Mouse (Mus musculus) forebrain, embryonic 13.5 days (tissue): Measurements from ENCODE around the gene Hbp1. TPM values are rescaled to one million over a fixed set of nuclear protein-coding genes. Genes with fewer than 3 reads are reported as not detected.

Experiments used
- ATAC-seq: fragments of 200-750 bp; cut with Nextera tagmentation; 2 replicates; pipeline ENCODE4 v1.8.0; 2017
- H3K27ac ChIP-seq: fragments of 300-500 bp; sonication (generic); 2 replicates; pipeline ENCODE4 v1.5.1; 2015; ENCODE audit warnings: inconsistent platforms, mild to moderate bottlenecking, moderate library complexity
- H3K27me3 ChIP-seq: fragments of 300-500 bp; sonication (generic); 2 replicates; pipeline ENCODE4 v1.6.1; 2015; ENCODE audit warnings: mild to moderate bottlenecking, inconsistent platforms
- H3K36me3 ChIP-seq: fragments of 300-500 bp; sonication (generic); 2 replicates; pipeline ENCODE4 v1.6.1; 2015; ENCODE audit warnings: mild to moderate bottlenecking, inconsistent platforms; ENCODE audit not compliant: poor library complexity, severe bottlenecking
- H3K4me1 ChIP-seq: fragments of 300-500 bp; sonication (generic); 2 replicates; pipeline ENCODE4 v1.6.1; 2015; ENCODE audit warnings: inconsistent platforms
- H3K4me2 ChIP-seq: fragments of 300-500 bp; sonication (generic); 2 replicates; pipeline ENCODE4 v1.6.1; 2015; ENCODE audit warnings: inconsistent platforms, mild to moderate bottlenecking, moderate library complexity
- H3K4me3 ChIP-seq: fragments of 300-500 bp; sonication (generic); 2 replicates; pipeline ENCODE4 v1.5.1; 2015; ENCODE audit warnings: mild to moderate bottlenecking, inconsistent platforms
- H3K9ac ChIP-seq: fragments of 300-500 bp; sonication (generic); 2 replicates; pipeline ENCODE4 v1.6.1; 2015; ENCODE audit warnings: mild to moderate bottlenecking, inconsistent platforms
- H3K9me3 ChIP-seq: fragments of 300-500 bp; sonication (generic); replicated peaks from 2 replicates; pipeline ENCODE4 v1.6.1; 2016; ENCODE audit warnings: inconsistent platforms
- WGBS: fragments of 180-500 bp; shearing (Covaris S2); methylation state at CpG from one replicate; pipeline ENCODE4 v1.1.7; 2015; 5-methylcytosine and 5-hydroxymethylcytosine counted together
- polyA plus RNA-seq: library from polyadenylated mRNA; unstranded; fragments of >200 nt; fragmentation: Nextera tagmentation; extraction: Ambion mirVana; gene quantifications from 2 replicates; pipeline ENCODE4 v1.2.1, GENCODE M21; 2015

Gene Hbp1
- polyA plus RNA-seq, 1 experiment from 2014 or later: 85.8 TPM

DNA sequence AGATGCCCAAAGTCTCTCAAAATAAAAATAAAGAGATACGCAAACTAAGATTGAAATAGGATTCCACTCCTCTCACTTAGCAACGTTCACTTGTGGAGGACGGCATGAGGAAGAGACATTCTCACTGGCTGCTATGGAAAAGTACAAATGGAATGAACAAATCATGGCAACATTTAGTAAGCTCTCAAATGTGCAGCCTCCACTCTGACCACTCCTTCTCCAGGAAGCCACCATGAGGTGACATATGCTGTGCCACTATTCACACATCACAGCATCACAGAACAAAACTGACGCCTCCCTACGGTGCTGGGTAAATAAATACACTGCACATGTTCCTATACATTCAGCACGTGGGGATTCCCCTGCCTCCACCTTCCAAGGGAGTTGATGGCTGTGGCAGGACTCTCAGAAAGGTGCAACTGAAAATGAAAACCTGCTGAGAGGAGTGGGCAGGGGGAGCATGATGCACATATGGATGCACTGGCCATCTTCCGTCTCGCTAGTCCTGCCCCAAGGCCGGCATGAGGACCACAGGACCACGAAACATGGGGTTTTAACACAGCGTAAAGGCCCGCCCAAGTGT, 27.4 kb upstream of the Hbp1 start:
- 71% methylated on average over 12 of the region's 12 CpGs for WGBS
- Histone ChIP-seq H3K9ac (no peak overlapping the region), H3K27me3 (no peaks in the 10 kb centered on the region), H3K9me3 (no peaks in the 10 kb centered on the region), H3K4me2 (no peak overlapping the region), H3K36me3 (no peaks in the 10 kb centered on the region), H3K27ac (no peak overlapping the region), H3K4me1 (peaks cover 14% of the 10 kb centered on the region), H3K4me3 (no peak overlapping the region)
- no peak for ATAC-seq

DNA sequence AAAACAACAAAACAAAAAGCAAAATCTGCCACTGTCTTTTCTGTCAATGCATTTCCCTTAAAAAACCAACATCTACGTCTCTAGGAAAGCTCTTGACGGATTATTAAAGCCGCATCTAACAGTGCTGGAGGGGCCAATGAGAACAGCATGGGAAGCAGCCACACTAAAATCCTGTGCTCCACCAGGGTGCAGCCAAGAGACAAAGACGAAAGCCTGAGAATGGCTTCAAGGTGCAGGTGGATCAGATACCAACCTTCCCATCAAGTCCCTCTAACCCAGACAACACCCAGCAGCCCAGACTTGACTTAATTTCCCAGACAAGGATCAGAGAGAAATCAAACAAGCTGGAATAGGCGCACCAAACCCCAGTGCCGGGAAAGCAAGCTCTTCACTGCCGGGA, 26.2 kb upstream of the Hbp1 start:
- Histone ChIP-seq H3K27me3 (no peaks in the 10 kb centered on the region), H3K36me3 (peaks cover 1% of the 10 kb centered on the region; the same call in 1 of the 2 replicates), H3K9ac (no peak overlapping the region), H3K4me3 (no peak overlapping the region), H3K4me2 (no peak overlapping the region), H3K9me3 (no peaks in the 10 kb centered on the region), H3K4me1 (peaks cover 14% of the 10 kb centered on the region), H3K27ac (no peak overlapping the region)
- WGBS: 58% methylated on average over 7 of the region's 7 CpGs
- no peak for ATAC-seq

DNA sequence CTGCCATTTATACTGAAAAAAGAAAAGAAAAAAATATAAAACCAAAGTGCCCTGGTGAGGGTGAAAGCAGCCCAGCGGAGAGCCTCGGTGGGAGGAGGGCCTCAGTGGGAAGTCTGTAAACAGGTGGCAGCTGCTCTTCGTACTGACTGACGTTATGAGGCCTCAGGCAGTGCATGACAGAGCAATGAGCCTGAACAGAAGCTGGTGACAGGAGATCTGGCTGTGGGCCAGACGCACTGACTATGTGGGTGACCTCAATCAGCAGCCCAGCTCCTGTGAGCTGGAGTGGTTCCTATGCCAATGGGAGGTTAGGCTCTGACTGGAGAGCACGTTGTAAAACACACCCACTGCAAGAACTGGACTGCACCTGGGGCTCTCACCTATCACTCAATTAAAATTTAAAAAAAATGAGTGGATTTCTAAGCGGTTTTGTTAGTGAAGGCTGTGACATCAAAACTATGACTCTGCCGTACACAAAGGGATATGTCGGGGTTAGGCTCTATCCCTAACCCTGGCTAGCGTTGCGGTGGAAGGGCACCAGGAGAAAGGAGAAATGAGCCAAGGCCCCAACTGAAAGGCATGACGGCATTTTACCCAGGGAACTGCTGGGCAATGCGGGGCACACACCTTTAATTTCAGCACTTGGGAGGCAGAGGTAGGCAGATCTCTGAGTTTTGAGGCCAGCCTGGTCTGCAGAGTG, 23.3 kb upstream of the Hbp1 start:
- peaks cover 11% of the 10 kb centered on the region; the same call in 1 of the 2 replicates for H3K36me3 ChIP-seq
- no peak overlapping the region for H3K4me3 ChIP-seq
- H3K4me2 ChIP-seq: no peak overlapping the region
- peak overlapping the region; percentile 48 for H3K27ac ChIP-seq
- H3K9me3 ChIP-seq: no peaks in the 10 kb centered on the region
- no peak overlapping the region for H3K9ac ChIP-seq
- peaks cover 14% of the 10 kb centered on the region for H3K4me1 ChIP-seq
- 41% methylated on average over 13 of the region's 13 CpGs for WGBS
- ATAC-seq: peak; percentile 96
- H3K27me3 ChIP-seq: no peaks in the 10 kb centered on the region

DNA sequence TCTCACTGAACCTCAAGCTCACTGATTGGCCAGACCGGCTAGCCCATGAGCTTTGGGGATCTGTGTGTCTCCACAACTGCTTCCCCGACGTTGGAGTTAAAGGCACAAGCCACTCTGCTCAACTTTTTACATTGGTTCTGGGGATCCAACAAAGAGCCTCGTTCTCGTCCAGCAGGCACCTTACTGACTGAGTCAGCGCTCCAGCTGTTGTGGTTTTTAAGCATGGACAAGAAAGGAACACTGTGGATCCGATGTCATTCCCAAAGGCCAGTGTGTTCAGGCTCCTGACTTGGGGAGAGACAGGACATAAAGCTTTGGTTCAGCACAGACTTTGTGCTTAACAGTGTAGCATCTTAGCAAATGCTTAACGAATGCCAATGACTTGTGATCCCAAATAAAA, 21.2 kb upstream of the Hbp1 start:
- Histone ChIP-seq H3K36me3 (peaks cover 11% of the 10 kb centered on the region; the same call in 1 of the 2 replicates), H3K4me3 (no peak overlapping the region), H3K4me2 (no peak overlapping the region), H3K9me3 (no peaks in the 10 kb centered on the region), H3K27ac (no peak overlapping the region), H3K9ac (no peak overlapping the region), H3K27me3 (no peaks in the 10 kb centered on the region), H3K4me1 (peaks cover 11% of the 10 kb centered on the region; the same call in 1 of the 2 replicates)
- 83% methylated on average over 8 of the region's 8 CpGs for WGBS
- ATAC-seq: no peak

DNA sequence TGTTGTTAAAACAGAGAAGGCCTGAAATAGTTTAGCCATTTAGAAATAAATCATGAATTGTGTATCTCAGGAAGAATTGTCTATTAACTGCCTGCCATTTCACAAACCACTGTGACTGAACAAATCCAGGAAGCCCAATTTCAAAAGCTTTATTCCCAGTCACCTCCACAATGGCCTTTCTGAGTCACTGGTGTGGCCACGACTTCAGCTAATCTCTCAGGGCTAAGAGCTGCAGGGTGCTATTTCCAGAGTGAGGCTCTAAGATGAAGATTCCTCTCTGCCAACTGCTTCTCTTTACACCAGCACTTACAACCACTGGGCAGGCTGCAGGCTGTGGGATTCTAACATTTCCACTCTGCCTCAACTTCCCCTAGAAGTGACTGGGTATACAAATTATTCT, 18.8 kb upstream of the Hbp1 start:
- peaks cover 12% of the 10 kb centered on the region; the same call in 1 of the 2 replicates for H3K36me3 ChIP-seq
- no peak overlapping the region for H3K4me2 ChIP-seq
- ATAC-seq: no peak
- no peak overlapping the region for H3K9ac ChIP-seq
- H3K4me1 ChIP-seq: peaks cover 11% of the 10 kb centered on the region; the same call in 1 of the 2 replicates
- H3K9me3 ChIP-seq: no peaks in the 10 kb centered on the region
- no peaks in the 10 kb centered on the region for H3K27me3 ChIP-seq
- no peak overlapping the region for H3K4me3 ChIP-seq
- no peak overlapping the region for H3K27ac ChIP-seq
- WGBS: 7% methylated on average over 1 of the region's 1 CpGs

DNA sequence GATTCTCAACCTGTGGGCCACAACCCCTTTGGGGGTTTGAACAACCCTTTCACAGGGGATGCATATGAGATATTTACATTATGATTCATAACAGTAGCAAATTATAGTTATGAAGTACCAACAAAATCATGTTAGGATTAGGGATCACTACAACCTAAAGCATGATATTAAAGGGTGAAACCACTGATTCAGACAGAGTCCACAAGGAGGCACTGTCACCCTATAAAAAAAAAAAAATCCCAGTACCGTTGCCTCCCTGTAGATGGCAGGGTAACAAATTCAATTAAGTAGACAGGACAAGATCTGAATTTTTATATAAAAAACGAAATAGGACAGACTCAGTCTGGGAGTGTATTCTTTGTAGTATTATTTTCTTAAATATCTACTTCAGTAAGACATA, 17.2 kb upstream of the Hbp1 start:
- H3K36me3 ChIP-seq: peaks cover 18% of the 10 kb centered on the region; the same call in 1 of the 2 replicates

DNA sequence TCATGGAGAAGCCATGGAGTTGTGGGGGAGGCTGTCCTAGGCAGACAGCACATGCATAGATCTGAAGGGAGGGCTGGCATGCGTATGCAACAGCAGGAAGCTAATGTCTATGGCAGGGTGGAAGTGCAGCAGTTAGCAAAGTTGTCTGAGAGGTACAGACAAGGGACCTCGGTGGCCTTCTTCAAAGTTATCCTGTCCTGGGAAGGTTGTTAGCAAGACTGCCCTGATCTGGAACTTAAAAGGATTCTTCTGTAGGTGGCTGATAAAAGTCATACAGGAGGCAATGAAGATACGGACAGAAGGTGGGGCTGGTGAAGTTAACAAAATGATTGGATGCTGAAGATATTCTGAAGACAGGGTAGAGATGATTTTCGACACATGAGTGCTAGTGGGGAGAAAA, 16.1 kb upstream of the Hbp1 start:
- Histone ChIP-seq H3K27ac (no peak overlapping the region), H3K9me3 (no peaks in the 10 kb centered on the region), H3K4me1 (0 out of 2 replicates have a peak, but pooled peaks cover 4% of the 10 kb centered on the region), H3K9ac (no peak overlapping the region), H3K4me2 (no peak overlapping the region), H3K36me3 (peaks cover 17% of the 10 kb centered on the region; the same call in 1 of the 2 replicates), H3K4me3 (no peak overlapping the region), H3K27me3 (no peaks in the 10 kb centered on the region)
- ATAC-seq: no peak
- 84% methylated on average over 4 of the region's 4 CpGs for WGBS

More for the DNA sequence above, 17.2 kb upstream of the Hbp1 start:
- ATAC-seq: peak; percentile 55
- Histone ChIP-seq H3K9me3 (no peaks in the 10 kb centered on the region), H3K9ac (no peak overlapping the region), H3K4me3 (no peak overlapping the region), H3K4me2 (no peak overlapping the region), H3K4me1 (0 out of 2 replicates have a peak, but pooled peaks cover 4% of the 10 kb centered on the region), H3K27me3 (no peaks in the 10 kb centered on the region), H3K27ac (no peak overlapping the region)
- WGBS: 6% methylated on average over 2 of the region's 2 CpGs

DNA sequence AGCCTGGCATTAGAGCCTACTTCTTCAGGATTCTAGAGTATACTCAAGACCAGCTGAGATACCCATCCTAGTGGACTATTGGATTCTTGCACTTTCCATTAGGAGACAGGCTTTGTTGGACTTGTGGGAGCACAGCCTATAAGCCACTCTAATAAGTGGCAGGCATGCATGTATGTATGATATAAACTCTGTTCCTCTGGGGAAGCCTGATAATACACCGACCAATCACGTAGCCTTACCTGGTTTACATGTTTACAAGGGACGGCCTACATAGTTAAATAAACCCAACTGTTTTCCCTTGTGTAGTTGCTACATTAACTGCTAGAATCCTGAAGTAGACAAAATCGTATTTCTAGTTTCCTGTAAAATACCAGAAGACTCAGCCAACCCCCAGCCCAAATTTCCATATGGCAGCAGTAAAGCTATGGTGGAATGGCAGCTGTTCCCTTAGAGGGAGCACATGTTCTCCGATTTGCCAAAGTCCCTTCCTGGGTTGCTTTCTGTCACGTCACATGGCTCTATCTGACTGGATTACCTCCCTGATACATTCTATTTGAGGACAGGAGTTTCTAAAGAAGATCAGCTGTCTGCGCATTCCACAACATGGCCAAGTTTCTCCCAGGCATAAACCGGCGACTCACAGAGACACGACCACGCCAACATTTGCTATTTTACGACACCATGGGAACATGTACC, 15.3 kb upstream of the Hbp1 start:
- no peak overlapping the region for H3K4me2 ChIP-seq
- 0 out of 2 replicates have a peak, but pooled peaks cover 4% of the 10 kb centered on the region for H3K4me1 ChIP-seq
- WGBS: 91% methylated on average over 12 of the region's 12 CpGs
- H3K9ac ChIP-seq: no peak overlapping the region
- no peaks in the 10 kb centered on the region for H3K27me3 ChIP-seq
- 0 out of 2 replicates have a peak overlapping the region, but pooled peaks have one; percentile 25 for H3K27ac ChIP-seq
- no peak overlapping the region for H3K4me3 ChIP-seq
- H3K36me3 ChIP-seq: peaks cover 10% of the 10 kb centered on the region; the same call in 1 of the 2 replicates
- peak; percentile 55; the same call in 1 of the 2 replicates for ATAC-seq
- H3K9me3 ChIP-seq: no peaks in the 10 kb centered on the region

DNA sequence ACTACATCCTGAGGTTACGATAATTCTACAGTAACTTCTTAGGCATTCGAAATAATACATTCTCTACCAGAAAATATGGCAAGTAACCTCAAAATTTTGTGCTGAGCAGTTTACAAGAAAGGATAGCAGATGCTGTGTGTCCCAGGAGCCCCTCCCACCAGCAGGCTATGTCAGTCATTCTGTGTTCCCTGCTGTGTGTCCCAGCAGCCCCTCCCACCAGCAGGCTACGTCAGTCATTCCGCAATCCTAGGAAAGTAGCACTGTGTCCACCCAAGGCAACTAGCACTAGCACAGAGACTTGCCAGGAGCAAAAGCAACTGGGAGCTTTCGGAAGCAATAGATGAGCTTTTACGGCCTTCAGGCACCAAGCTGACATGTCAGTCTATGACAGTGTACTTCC, 13.7 kb upstream of the Hbp1 start:
- 0 out of 2 replicates have a peak, but pooled peaks cover 4% of the 10 kb centered on the region for H3K4me1 ChIP-seq
- H3K27ac ChIP-seq: peak overlapping the region; percentile 31; the same call in 1 of the 2 replicates
- ATAC-seq: 0 out of 2 replicates have a peak, but pooled peaks have one; percentile 34

DNA sequence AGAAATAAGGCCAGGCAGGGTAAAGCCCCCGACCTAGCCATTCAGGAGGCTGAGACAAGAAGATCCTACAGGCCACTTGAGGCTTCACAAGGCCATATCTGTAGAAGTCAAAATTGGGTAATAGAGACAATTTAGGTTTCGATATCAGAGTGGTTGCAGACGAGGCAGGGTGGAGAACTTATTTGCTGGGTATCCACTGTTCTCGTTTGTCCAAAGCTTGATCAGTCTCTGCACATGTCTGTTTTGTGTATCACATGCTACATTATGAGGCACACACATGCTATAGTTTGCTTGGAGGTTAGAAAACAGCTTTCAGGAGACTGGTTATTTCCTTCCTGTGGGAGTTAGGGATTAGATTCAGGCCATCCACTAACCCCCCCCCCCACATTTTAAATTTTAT, 5.5 kb upstream of the Hbp1 start:
- Histone ChIP-seq H3K36me3 (peaks cover 3% of the 10 kb centered on the region; the same call in 1 of the 2 replicates), H3K9ac (no peak overlapping the region), H3K27me3 (no peaks in the 10 kb centered on the region), H3K4me3 (no peak overlapping the region), H3K4me2 (no peak overlapping the region), H3K27ac (no peak overlapping the region), H3K4me1 (peaks cover 5% of the 10 kb centered on the region; the same call in 1 of the 2 replicates), H3K9me3 (no peaks in the 10 kb centered on the region)
- ATAC-seq: no peak
- 84% methylated on average over 4 of the region's 4 CpGs for WGBS

More for the DNA sequence above, 13.7 kb upstream of the Hbp1 start:
- Histone ChIP-seq H3K4me3 (no peak overlapping the region), H3K4me2 (no peak overlapping the region), H3K36me3 (peaks cover 12% of the 10 kb centered on the region; the same call in 1 of the 2 replicates), H3K9me3 (no peaks in the 10 kb centered on the region), H3K27me3 (no peaks in the 10 kb centered on the region), H3K9ac (no peak overlapping the region)
- 78% methylated on average over 6 of the region's 6 CpGs for WGBS

DNA sequence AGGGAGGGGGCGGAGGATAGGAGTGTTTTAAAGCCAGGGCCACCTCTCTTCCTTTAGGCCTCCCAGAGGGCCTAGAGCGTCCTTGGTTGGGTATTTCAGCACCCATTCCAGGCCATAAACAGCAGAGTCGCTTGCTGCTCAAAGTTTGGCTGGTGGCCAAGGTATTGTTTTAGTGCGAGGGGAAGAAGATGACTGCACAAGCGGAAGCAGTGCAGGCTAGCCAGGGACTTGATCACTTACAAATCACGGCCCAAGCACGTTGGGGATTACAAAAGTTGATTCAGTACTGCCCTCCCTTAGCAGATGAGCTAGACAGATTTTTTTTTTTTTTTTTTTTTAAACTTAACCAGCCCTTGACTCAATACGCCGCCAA, 310 bp upstream of the Hbp1 start:
- peak overlapping the region; percentile 58 for H3K9ac ChIP-seq
- peak overlapping the region; percentile 76 for H3K27ac ChIP-seq
- peaks cover 12% of the 10 kb centered on the region; the same call in 1 of the 2 replicates for H3K4me1 ChIP-seq
- 3% methylated on average over 9 of the region's 9 CpGs for WGBS
- ATAC-seq: no peak
- no peaks in the 10 kb centered on the region for H3K36me3 ChIP-seq
- H3K4me2 ChIP-seq: peak overlapping the region; percentile 65
- H3K9me3 ChIP-seq: no peaks in the 10 kb centered on the region
- H3K27me3 ChIP-seq: no peaks in the 10 kb centered on the region
- H3K4me3 ChIP-seq: peak overlapping the region; percentile 42
